Mouse (Mus musculus) midbrain, embryonic 13.5 days (tissue): ENCODE data around the gene Usp15. TPM values are rescaled to one million over a fixed set of nuclear protein-coding genes. Genes with fewer than 3 reads are reported as not detected.

Source experiments
- ATAC-seq: fragments of 200-750 bp; cut with Nextera tagmentation; 2 replicates; pipeline ENCODE4 v1.8.0; 2017; ENCODE audit warnings: mild to moderate bottlenecking, moderate TSS enrichment, moderate library complexity
- H3K27ac ChIP-seq: fragments of 300-500 bp; sonication (generic); 2 replicates; pipeline ENCODE4 v1.5.1; 2015; ENCODE audit warnings: inconsistent platforms, mild to moderate bottlenecking, moderate library complexity
- H3K27me3 ChIP-seq: fragments of 300-500 bp; sonication (generic); 2 replicates; pipeline ENCODE4 v1.6.1; 2015; ENCODE audit warnings: mild to moderate bottlenecking, inconsistent platforms
- H3K36me3 ChIP-seq: fragments of 300-500 bp; sonication (generic); 2 replicates; pipeline ENCODE4 v1.6.1; 2015; ENCODE audit warnings: mild to moderate bottlenecking, inconsistent platforms
- H3K4me1 ChIP-seq: fragments of 300-500 bp; sonication (generic); replicated peaks from 2 replicates; pipeline ENCODE4 v1.6.1; 2015; ENCODE audit warnings: inconsistent platforms
- H3K4me2 ChIP-seq: fragments of 300-500 bp; sonication (generic); replicated peaks from 2 replicates; pipeline ENCODE4 v1.6.1; 2015; ENCODE audit warnings: moderate library complexity, mild to moderate bottlenecking, inconsistent platforms
- H3K4me3 ChIP-seq: fragments of 300-500 bp; sonication (generic); replicated peaks from 2 replicates; pipeline ENCODE4 v1.5.1; 2015; ENCODE audit warnings: mild to moderate bottlenecking, inconsistent platforms
- H3K9ac ChIP-seq: fragments of 300-500 bp; sonication (generic); replicated peaks from 2 replicates; pipeline ENCODE4 v1.6.1; 2015; ENCODE audit warnings: mild to moderate bottlenecking, inconsistent platforms
- H3K9me3 ChIP-seq: fragments of 300-500 bp; sonication (generic); 2 replicates; pipeline ENCODE4 v1.6.1; 2016; ENCODE audit warnings: mild to moderate bottlenecking, inconsistent platforms
- WGBS: fragments of 180-500 bp; shearing (Covaris S2); methylation state at CpG from one replicate; pipeline ENCODE4 v1.1.7; 2015; 5-methylcytosine and 5-hydroxymethylcytosine counted together
- polyA plus RNA-seq: library from polyadenylated mRNA; unstranded; fragments of >200 nt; fragmentation: Nextera tagmentation; extraction: Ambion mirVana; gene quantifications from 2 replicates; pipeline ENCODE4 v1.2.1, GENCODE M21; 2015

Usp15 gene
- polyA plus RNA-seq, 1 experiment from 2014 or later: 60.2 TPM

- H3K36me3 ChIP-seq: peaks cover 59% of the 10 kb centered on the region
Measured at GRCm38 (mm10) chr10:123131487-123131886, 65.3 kb downstream of the Usp15 start.

DNA sequence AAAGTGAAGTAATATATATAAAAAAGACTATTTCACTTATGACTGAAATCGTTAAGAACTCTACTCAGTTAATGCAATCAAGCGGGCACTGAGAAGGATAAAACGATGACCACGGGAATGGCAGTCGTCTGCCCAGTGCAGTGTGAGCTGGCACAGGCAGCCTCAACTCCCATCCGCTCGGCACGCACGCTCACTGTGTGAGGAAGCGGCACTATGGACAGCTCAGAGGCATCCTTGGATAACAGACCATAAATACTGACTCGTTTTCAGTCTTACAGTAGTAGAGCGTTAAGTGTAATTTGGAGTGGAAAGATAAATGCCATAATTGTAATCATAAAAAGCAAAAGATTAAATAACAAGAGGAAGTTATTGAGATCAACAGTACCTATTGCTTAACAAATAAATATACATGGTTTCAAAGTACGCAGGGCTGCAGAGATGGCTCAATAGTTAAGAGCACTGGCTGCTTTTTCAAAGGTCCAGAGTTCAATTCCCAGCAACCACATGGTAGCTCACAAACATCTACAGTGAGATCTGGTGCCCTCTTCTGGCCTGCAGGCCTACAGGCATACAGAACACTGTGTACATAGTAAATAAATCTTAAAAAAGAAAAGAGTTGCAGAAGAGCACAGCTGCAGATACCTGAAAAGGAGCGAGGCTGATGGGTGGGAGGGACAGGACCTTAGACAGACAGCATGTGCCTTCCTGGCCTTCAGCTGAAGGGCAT is 76.0 kb downstream of the Usp15 start:
- no peaks in the 10 kb centered on the region for H3K9me3 ChIP-seq
- no peaks in the 10 kb centered on the region for H3K4me1 ChIP-seq
- no peak overlapping the region for H3K9ac ChIP-seq
- no peak overlapping the region for H3K4me3 ChIP-seq
- H3K36me3 ChIP-seq: peaks cover 85% of the 10 kb centered on the region
- no peak overlapping the region for H3K27ac ChIP-seq
- no peak overlapping the region for H3K4me2 ChIP-seq
- 97% methylated on average over 14 of the region's 14 CpGs for whole genome bisulfite sequencing
- no peaks in the 10 kb centered on the region for H3K27me3 ChIP-seq
- ATAC-seq: no peak

More at GRCm38 (mm10) chr10:123131487-123131886, 65.3 kb downstream of the Usp15 start:
- Histone ChIP-seq H3K27me3 (no peaks in the 10 kb centered on the region), H3K9me3 (no peaks in the 10 kb centered on the region), H3K27ac (no peak overlapping the region), H3K4me1 (peaks cover 6% of the 10 kb centered on the region), H3K4me3 (no peak overlapping the region), H3K9ac (no peak overlapping the region), H3K4me2 (no peak overlapping the region)
- ATAC-seq: no peak
- 92% methylated on average over 10 of the region's 10 CpGs for WGBS

GRCm38 (mm10) chr10:123116861-123117260 is 79.9 kb downstream of the Usp15 start:
- Histone ChIP-seq H3K4me2 (no peak overlapping the region), H3K27ac (no peak overlapping the region), H3K36me3 (peaks cover 80% of the 10 kb centered on the region), H3K9ac (no peak overlapping the region), H3K4me1 (no peaks in the 10 kb centered on the region), H3K9me3 (no peaks in the 10 kb centered on the region), H3K27me3 (no peaks in the 10 kb centered on the region), H3K4me3 (no peak overlapping the region)
- 90% methylated on average over 14 of the region's 14 CpGs for WGBS
- ATAC-seq: no peak

GRCm38 (mm10) chr10:123113466-123113865 is 83.3 kb downstream of the Usp15 start:
- no peak overlapping the region for H3K27ac ChIP-seq
- no peaks in the 10 kb centered on the region for H3K4me1 ChIP-seq
- no peak overlapping the region for H3K9ac ChIP-seq
- H3K4me2 ChIP-seq: no peak overlapping the region
- H3K9me3 ChIP-seq: no peaks in the 10 kb centered on the region
- ATAC-seq: no peak
- peaks cover 68% of the 10 kb centered on the region for H3K36me3 ChIP-seq
- no peak overlapping the region for H3K4me3 ChIP-seq
- no peaks in the 10 kb centered on the region for H3K27me3 ChIP-seq
- whole genome bisulfite sequencing: 95% methylated on average over 8 of the region's 8 CpGs

GRCm38 (mm10) chr10:123112787-123113168 is 84.0 kb downstream of the Usp15 start:
- H3K27me3 ChIP-seq: no peaks in the 10 kb centered on the region
- no peak overlapping the region for H3K4me3 ChIP-seq
- peaks cover 63% of the 10 kb centered on the region for H3K36me3 ChIP-seq
- no peaks in the 10 kb centered on the region for H3K4me1 ChIP-seq
- H3K4me2 ChIP-seq: no peak overlapping the region
- ATAC-seq: no peak
- WGBS: 92% methylated on average over 9 of the region's 9 CpGs
- H3K9me3 ChIP-seq: no peaks in the 10 kb centered on the region
- no peak overlapping the region for H3K27ac ChIP-seq
- no peak overlapping the region for H3K9ac ChIP-seq

- H3K9me3 ChIP-seq: no peaks in the 10 kb centered on the region
- no peak overlapping the region for H3K4me3 ChIP-seq
- H3K27ac ChIP-seq: no peak overlapping the region
- H3K4me2 ChIP-seq: no peak overlapping the region
- H3K27me3 ChIP-seq: no peaks in the 10 kb centered on the region
- WGBS: 92% methylated on average over 11 of the region's 11 CpGs
- H3K36me3 ChIP-seq: peaks cover 62% of the 10 kb centered on the region
- ATAC-seq: no peak
- no peak overlapping the region for H3K9ac ChIP-seq
- no peaks in the 10 kb centered on the region for H3K4me1 ChIP-seq
Measured at GRCm38 (mm10) chr10:123112056-123112786, 84.6 kb downstream of the Usp15 start.

GRCm38 (mm10) chr10:123110548-123110947 is 86.2 kb downstream of the Usp15 start:
- WGBS: 75% methylated on average over 11 of the region's 11 CpGs
- no peak overlapping the region for H3K27ac ChIP-seq
- H3K4me2 ChIP-seq: no peak overlapping the region
- no peaks in the 10 kb centered on the region for H3K4me1 ChIP-seq
- ATAC-seq: no peak
- H3K4me3 ChIP-seq: no peak overlapping the region
- H3K9ac ChIP-seq: no peak overlapping the region
- H3K36me3 ChIP-seq: peaks cover 46% of the 10 kb centered on the region
- H3K27me3 ChIP-seq: no peaks in the 10 kb centered on the region
- no peaks in the 10 kb centered on the region for H3K9me3 ChIP-seq

DNA sequence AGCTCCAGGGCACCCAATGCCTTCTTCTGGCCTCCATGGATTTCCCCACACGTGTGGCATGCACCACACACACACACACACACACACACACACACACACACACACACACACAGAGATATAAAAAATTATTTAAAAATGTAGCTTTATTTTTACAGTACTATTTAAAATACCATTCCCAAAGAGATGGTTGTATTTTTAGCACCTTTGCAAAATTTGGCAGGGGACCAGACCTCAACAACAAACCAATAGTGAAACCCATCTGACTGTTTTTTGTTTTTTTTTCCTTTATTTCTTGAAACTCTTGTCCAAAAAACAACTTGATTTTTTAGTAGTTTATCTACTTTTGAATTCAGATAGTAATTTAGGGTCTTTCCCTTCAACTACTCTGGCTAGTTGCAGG is 88.3 kb downstream of the Usp15 start:
- Histone ChIP-seq H3K27ac (no peak overlapping the region), H3K27me3 (no peaks in the 10 kb centered on the region), H3K9ac (no peak overlapping the region), H3K4me2 (no peak overlapping the region), H3K4me3 (no peak overlapping the region), H3K36me3 (peaks cover 29% of the 10 kb centered on the region), H3K9me3 (no peaks in the 10 kb centered on the region), H3K4me1 (no peaks in the 10 kb centered on the region)
- WGBS: 100% methylated on average over 1 of the region's 1 CpGs
- ATAC-seq: no peak

DNA sequence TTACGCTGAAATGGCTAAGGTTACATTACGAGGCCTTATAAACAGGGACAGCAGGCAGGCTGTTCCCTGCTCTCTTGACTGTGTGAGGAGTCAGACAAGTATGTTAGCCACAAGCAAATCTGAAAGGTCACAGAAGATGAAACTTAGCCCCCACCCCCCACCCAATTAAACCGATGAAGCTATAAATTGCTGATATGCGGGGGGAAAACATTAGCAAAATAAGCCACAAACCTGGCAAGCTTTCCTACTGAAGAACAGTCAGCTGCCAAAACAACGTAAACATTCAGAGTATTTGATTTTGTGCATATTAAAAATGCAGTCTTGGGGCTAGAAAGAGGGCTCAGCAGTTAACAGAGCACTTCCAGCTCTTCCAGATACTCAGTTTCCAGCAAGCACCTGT is 88.7 kb downstream of the Usp15 start:
- ATAC-seq: no peak
- WGBS: 93% methylated on average over 5 of the region's 5 CpGs
- Histone ChIP-seq H3K9me3 (no peaks in the 10 kb centered on the region), H3K27me3 (no peaks in the 10 kb centered on the region), H3K4me2 (no peak overlapping the region), H3K36me3 (peaks cover 25% of the 10 kb centered on the region), H3K4me1 (no peaks in the 10 kb centered on the region), H3K4me3 (no peak overlapping the region), H3K27ac (no peak overlapping the region), H3K9ac (no peak overlapping the region)

DNA sequence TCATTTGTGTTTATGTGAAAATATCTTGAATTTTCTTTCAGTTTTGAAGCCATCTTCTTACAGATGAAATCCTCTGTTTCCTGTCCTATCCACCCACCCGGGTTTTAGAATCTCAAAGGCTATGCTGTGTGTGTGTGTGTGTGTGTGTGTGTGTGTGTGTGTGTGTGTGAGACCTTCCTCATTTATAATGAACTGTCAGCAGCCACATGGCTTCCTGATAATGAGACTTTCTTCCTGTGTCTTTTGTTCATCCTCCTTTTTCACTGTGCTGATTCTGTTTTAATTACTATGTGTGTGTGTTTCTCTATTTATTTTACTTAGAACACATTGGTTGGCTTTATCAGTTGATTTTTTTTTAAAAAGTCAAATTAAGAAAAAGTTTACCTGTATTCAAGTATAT is 95.5 kb downstream of the Usp15 start:
- Histone ChIP-seq H3K27me3 (no peaks in the 10 kb centered on the region), H3K4me2 (no peak overlapping the region), H3K4me3 (no peak overlapping the region), H3K36me3 (no peaks in the 10 kb centered on the region), H3K9me3 (no peaks in the 10 kb centered on the region), H3K4me1 (no peaks in the 10 kb centered on the region), H3K27ac (no peak overlapping the region), H3K9ac (no peak overlapping the region)
- ATAC-seq: no peak
- WGBS: 85% methylated on average over 1 of the region's 1 CpGs

DNA sequence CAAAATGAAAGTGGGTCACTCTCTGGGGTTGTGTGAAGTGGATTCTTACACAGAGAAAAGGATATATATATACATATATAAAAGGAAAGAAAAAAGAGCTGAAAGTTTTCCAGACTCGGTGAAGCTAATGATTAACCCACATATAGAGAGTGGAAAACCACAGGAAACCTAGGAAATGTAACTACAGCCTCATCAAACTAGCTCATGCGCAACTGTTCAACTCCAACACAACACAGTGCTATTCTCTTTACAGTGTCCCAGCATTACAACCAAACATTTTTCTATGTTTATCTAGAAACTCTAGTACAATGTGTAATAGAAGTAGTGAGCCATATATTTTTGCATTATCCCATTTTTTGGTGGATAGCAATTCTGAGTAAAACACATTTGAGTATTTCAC is 96.2 kb downstream of the Usp15 start:
- Histone ChIP-seq H3K9me3 (no peaks in the 10 kb centered on the region), H3K4me2 (no peak overlapping the region), H3K9ac (no peak overlapping the region), H3K4me1 (no peaks in the 10 kb centered on the region), H3K36me3 (no peaks in the 10 kb centered on the region), H3K27ac (no peak overlapping the region), H3K27me3 (no peaks in the 10 kb centered on the region), H3K4me3 (no peak overlapping the region)
- no peak for ATAC-seq
- WGBS: 91% methylated on average over 2 of the region's 2 CpGs

GRCm38 (mm10) chr10:123094504-123094903 is 102.3 kb downstream of the Usp15 start:
- H3K36me3 ChIP-seq: no peaks in the 10 kb centered on the region
- ATAC-seq: no peak
- H3K4me1 ChIP-seq: no peaks in the 10 kb centered on the region
- WGBS: 86% methylated on average over 7 of the region's 7 CpGs
- no peak overlapping the region for H3K4me3 ChIP-seq
- no peaks in the 10 kb centered on the region for H3K27me3 ChIP-seq
- H3K27ac ChIP-seq: no peak overlapping the region
- H3K4me2 ChIP-seq: no peak overlapping the region
- H3K9me3 ChIP-seq: no peaks in the 10 kb centered on the region
- no peak overlapping the region for H3K9ac ChIP-seq
